Mouse (Mus musculus): ENCODE measurements around the gene Shd.

- TF ChIP-seq CTCF (conservative IDR thresholded peaks at IDR 0.05 in 1 of 2, IDR thresholded peaks at IDR 0.05 in 1 of 2; ENCODE audit: low read depth in 2 of 2, low read length in 2 of 2) (peak in 1 of 2 experiments; percentile 46; a peak in 2 of 4 replicates), PAX5 (IDR thresholded peaks at IDR 0.05; ENCODE audit: low read length) (no peak), MEF2A (IDR thresholded peaks at IDR 0.05; ENCODE audit: borderline replicate concordance, low read depth, low read length) (peak; percentile 32; the same call in 1 of the 2 replicates), CHD1 (IDR thresholded peaks at IDR 0.05; ENCODE audit: low read depth, low read length) (no peak; the same call in 1 of the 2 replicates), POLR2A (IDR thresholded peaks at IDR 0.05; ENCODE audit: low read depth, low read length) (peak; percentile 72), ZMIZ1 (IDR thresholded peaks at IDR 0.05; ENCODE audit: low read depth, low read length) (no peak; the same call in none of the 2 replicates), HCFC1 (IDR thresholded peaks at IDR 0.05; ENCODE audit: low read depth, low read length) (no peak), EP300 (IDR thresholded peaks at IDR 0.05; ENCODE audit: low read length) (no peak), POLR2AphosphoS2 (IDR thresholded peaks at IDR 0.05; ENCODE audit: low read depth, low read length) (no peak), NELFE (IDR thresholded peaks at IDR 0.05; ENCODE audit: low read depth, low read length) (peak; percentile 51)
These were observed 16.0 kb upstream of the Shd start for GRCm38 (mm10) chr17:55954229-55954628.
